Mouse (Mus musculus) gastrocnemius, postnatal 10 days (tissue): Measurements from ENCODE around the gene Mrpl11. TPM values are rescaled to one million over a fixed set of nuclear protein-coding genes. Genes with fewer than 3 reads are reported as not detected.
"Not testable (repeated sequence)": the region's sequence is repeated elsewhere in the genome, so short reads cannot be mapped to it uniquely, and the experiment has no call there.

Experiments
- DNase-seq: peaks from one replicate; pipeline ENCODE4 v3.0.0; 2021; ENCODE audit warnings: mixed read lengths
- long read RNA-seq, 2 experiments: library from polyadenylated mRNA; stranded (forward); transcript quantifications; one replicate each; pipeline ENCODE4 v2.0.0; 2021
- total RNA-seq, 2 experiments: library from RNA; stranded (reverse); gene quantifications; 2 replicates each; pipeline ENCODE4 v1.2.3; 2021

Mrpl11 gene
- 10 to 100 TPM; 48.6 to 56.1 TPM for total RNA-seq
- long read RNA-seq, experiment 1, transcript Mrpl11-201 (5 exons, 3,045 nt): major isoform, 41 of 44 reads
- long read RNA-seq, experiment 1, partial matches to known transcripts: 0 of 44 reads
- long read RNA-seq, experiment 1, other reads (novel, unspliced or antisense): 0 of 44 reads
- long read RNA-seq, experiment 2, transcript Mrpl11-201 (5 exons, 3,045 nt): major isoform, 40 of 42 reads
- long read RNA-seq, experiment 2, partial matches to known transcripts: 0 of 42 reads
- long read RNA-seq, experiment 2, other reads (novel, unspliced or antisense): 2 of 42 reads

GRCm38 (mm10) chr19:4961928-4962601, at the start of gene Mrpl11:
TSS of gene Mrpl11 (plus strand) at chr19:4962147.
- DNase-seq: peak; percentile 80

- no peak for DNase-seq
Observed at GRCm38 (mm10) chr19:4915924-4916603, 45.9 kb upstream of the Mrpl11 start.

- DNase-seq: no peak
Observed at GRCm38 (mm10) chr19:4916827-4917226, 45.1 kb upstream of the Mrpl11 start.

GRCm38 (mm10) chr19:4919652-4920051, 42.3 kb upstream of the Mrpl11 start:
- DNase-seq: no peak

GRCm38 (mm10) chr19:4925121-4925860, 36.7 kb upstream of the Mrpl11 start:
- DNase-seq: no peak

GRCm38 (mm10) chr19:4927904-4928531, 33.9 kb upstream of the Mrpl11 start, which contains the start of gene Dpp3:
TSS of gene Dpp3 (minus strand) at chr19:4928287.
- peak; percentile 98 for DNase-seq

GRCm38 (mm10) chr19:4928781-4929180, 33.2 kb upstream of the Mrpl11 start:
- DNase-seq: peak; percentile 49

- DNase-seq: no peak
Observed at GRCm38 (mm10) chr19:4936896-4937295, 25.1 kb upstream of the Mrpl11 start.

GRCm38 (mm10) chr19:4937444-4938310, 24.3 kb upstream of the Mrpl11 start:
- peak; percentile 54 for DNase-seq

- DNase-seq: peak; percentile 83
Observed at GRCm38 (mm10) chr19:4942551-4943252, 19.2 kb upstream of the Mrpl11 start, which contains the start of gene Peli3. TSS of gene Peli3 (minus strand) at chr19:4943127.

- no peak for DNase-seq
Observed at GRCm38 (mm10) chr19:4943253-4943588, 18.7 kb upstream of the Mrpl11 start.

GRCm38 (mm10) chr19:4945540-4945939, 16.4 kb upstream of the Mrpl11 start:
- DNase-seq: no peak

GRCm38 (mm10) chr19:4948641-4949040, 13.3 kb upstream of the Mrpl11 start:
- DNase-seq: not testable (repeated sequence)

GRCm38 (mm10) chr19:4968236-4968635, 6.3 kb downstream of the Mrpl11 start:
- DNase-seq: no peak

GRCm38 (mm10) chr19:4981767-4982166, 19.8 kb downstream of the Mrpl11 start:
- no peak for DNase-seq

- DNase-seq: peak; percentile 98
Observed at GRCm38 (mm10) chr19:4989013-4989412, 27.1 kb downstream of the Mrpl11 start.

- no peak for DNase-seq
Observed at GRCm38 (mm10) chr19:4989434-4990255, 27.7 kb downstream of the Mrpl11 start.

- no peak for DNase-seq
Observed at GRCm38 (mm10) chr19:4990256-4990625, 28.3 kb downstream of the Mrpl11 start, which contains the start of gene Npas4. TSS of gene Npas4 (minus strand) at chr19:4990316.

GRCm38 (mm10) chr19:4990716-4991115, 28.8 kb downstream of the Mrpl11 start:
- DNase-seq: no peak
